Mouse (Mus musculus): Measurements from ENCODE around the gene 1700092M07Rik. TPM values are rescaled to one million over a fixed set of nuclear protein-coding genes. Genes with fewer than 3 reads are reported as not detected.

The 1700092M07Rik gene
- total RNA-seq, 1 experiment = 8.9 TPM

DNA sequence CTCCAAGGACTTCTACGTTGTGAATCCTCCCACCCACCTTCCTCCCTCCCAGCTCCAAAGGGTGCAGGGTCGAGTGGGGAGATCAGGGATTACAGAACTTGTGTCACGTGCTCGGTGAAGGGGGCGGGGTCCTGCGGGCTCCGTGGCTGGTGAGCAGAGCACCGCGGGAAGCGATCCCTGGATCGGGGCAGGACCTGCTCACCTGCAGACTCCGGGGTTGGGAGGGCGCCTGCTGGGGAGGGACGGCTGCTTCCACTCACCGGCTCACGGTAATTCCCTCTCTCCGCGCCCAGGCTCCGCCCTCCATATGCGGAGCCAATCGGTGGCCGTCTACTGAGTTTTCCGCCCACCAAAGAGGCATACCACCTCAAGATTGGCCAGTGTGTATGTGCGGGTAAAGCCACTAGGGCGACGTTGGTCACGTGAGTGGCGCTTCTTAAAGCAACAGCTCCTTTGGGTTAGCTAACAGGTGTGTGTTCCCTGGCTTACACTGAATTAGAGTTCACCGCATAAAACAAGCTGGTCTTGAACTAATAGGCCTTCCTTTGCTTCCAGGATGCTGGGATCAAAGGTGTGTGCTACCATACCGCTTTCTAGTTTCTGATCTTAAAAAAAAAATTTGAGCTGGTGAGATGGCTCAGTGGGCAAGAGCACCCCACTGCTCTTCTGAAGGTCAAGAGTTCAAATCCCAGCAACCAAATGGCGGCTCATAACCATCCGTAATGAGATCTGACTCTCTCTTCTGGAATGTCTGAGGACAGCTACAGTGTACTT is 45.7 kb downstream of the 1700092M07Rik start, which contains the start of gene Taf6l:
Gene Taf6l (minus strand): TSS at position 410 of the 774 bp plus-strand sequence.
- H3K4me1 ChIP-seq (ENCODE audit: control insufficient read depth in 2 of 2, insufficient read depth in 2 of 2, low read length in 2 of 2, poor library complexity in 1 of 2) = peaks cover 0 to 8% of the 10 kb centered on the region in 2 experiments; a peak in 3 of 4 replicates
- TF ChIP-seq ZNF384 (IDR thresholded peaks at IDR 0.05; ENCODE audit: low read depth, low read length) (0 out of 2 replicates have a peak, but pooled peaks have one; percentile 5), MAFK (IDR thresholded peaks at IDR 0.05; ENCODE audit: insufficient read depth, low read depth, low read length) (no peak)
- peak within 1 kb of the TSS; percentile 74 to 82 for H3K4me3 ChIP-seq (ENCODE audit: insufficient read depth in 1 of 2, low read depth in 1 of 2, low read length in 2 of 2, poor library complexity in 1 of 2, severe bottlenecking in 1 of 2)
- in situ Hi-C loops (cut with MboI; ENCODE audit: low sequenced_read_pairs in 2 of 2, unreplicated experiment in 2 of 2) = no loop called here
- H3K9ac ChIP-seq (ENCODE audit: insufficient read depth, low read depth, low read length, poor library complexity, severe bottlenecking) = peak within 1 kb of the TSS; percentile 73
- H3K36me3 ChIP-seq (ENCODE audit: control insufficient read depth, insufficient read depth, low read length, poor library complexity, severe bottlenecking) = peaks cover 15% of the 10 kb centered on the region; the same call in 1 of the 2 replicates
- H3K9me3 ChIP-seq (ENCODE audit: control insufficient read depth, insufficient read depth, low read depth, low read length) = no peaks in the 10 kb centered on the region
- peak; percentile 96 for DNase-seq (ENCODE audit: low read depth, low spot score)
- H3K27ac ChIP-seq (ENCODE audit: insufficient read depth, low read depth, low read length, poor library complexity, severe bottlenecking) = peak within 1 kb of the TSS; percentile 57; the same call in 1 of the 2 replicates

- TF ChIP-seq MAFK (IDR thresholded peaks at IDR 0.05; ENCODE audit: insufficient read depth, low read depth, low read length) (no peak), ZNF384 (IDR thresholded peaks at IDR 0.05; ENCODE audit: low read depth, low read length) (peak; percentile 95)
- Histone ChIP-seq H3K4me3 (ENCODE audit: insufficient read depth in 1 of 2, low read depth in 1 of 2, low read length in 2 of 2, poor library complexity in 1 of 2, severe bottlenecking in 1 of 2) (no peak overlapping the region), H3K36me3 (ENCODE audit: control insufficient read depth, insufficient read depth, low read length, poor library complexity, severe bottlenecking) (peaks cover 10% of the 10 kb centered on the region), H3K27ac (ENCODE audit: insufficient read depth, low read depth, low read length, poor library complexity, severe bottlenecking) (no peak overlapping the region), H3K9ac (ENCODE audit: insufficient read depth, low read depth, low read length, poor library complexity, severe bottlenecking) (no peak overlapping the region), H3K4me1 (ENCODE audit: control insufficient read depth in 2 of 2, insufficient read depth in 2 of 2, low read length in 2 of 2, poor library complexity in 1 of 2) (peaks cover 0 to 8% of the 10 kb centered on the region in 2 experiments; a peak in 3 of 4 replicates), H3K9me3 (ENCODE audit: control insufficient read depth, insufficient read depth, low read depth, low read length) (no peaks in the 10 kb centered on the region)
- in situ Hi-C loops (cut with MboI; ENCODE audit: low sequenced_read_pairs in 2 of 2, unreplicated experiment in 2 of 2) = no loop called here
- no peak for DNase-seq (ENCODE audit: low read depth, low spot score)
Measured at GRCm38 (mm10) chr19:8788521-8788920, 48.0 kb downstream of the 1700092M07Rik start.

DNA sequence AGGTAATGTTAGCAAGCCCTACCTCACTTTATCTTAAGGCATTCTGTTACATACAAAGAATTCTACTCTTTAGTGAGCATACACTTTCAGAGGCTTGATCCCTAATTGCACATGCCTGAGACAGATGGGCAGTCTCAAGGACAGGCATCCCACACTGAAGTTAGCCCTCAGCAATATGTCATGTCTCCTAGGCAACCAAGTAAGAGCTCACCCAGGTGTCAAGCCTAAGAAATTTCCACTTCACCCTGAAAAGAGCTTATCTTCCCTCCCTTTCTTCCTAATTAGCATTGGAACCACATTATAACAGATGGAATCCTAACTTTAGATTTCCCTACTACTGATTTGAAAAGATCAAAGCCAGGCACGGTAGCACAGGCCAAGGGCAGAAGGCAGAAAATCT is 48.7 kb downstream of the 1700092M07Rik start:
- peaks cover 12% of the 10 kb centered on the region for H3K36me3 ChIP-seq (ENCODE audit: control insufficient read depth, insufficient read depth, low read length, poor library complexity, severe bottlenecking)
- no peak overlapping the region for H3K4me3 ChIP-seq (ENCODE audit: insufficient read depth in 1 of 2, low read depth in 1 of 2, low read length in 2 of 2, poor library complexity in 1 of 2, severe bottlenecking in 1 of 2)
- no peaks in the 10 kb centered on the region for H3K9me3 ChIP-seq (ENCODE audit: control insufficient read depth, insufficient read depth, low read depth, low read length)
- in situ Hi-C loops (cut with MboI; ENCODE audit: low sequenced_read_pairs in 2 of 2, unreplicated experiment in 2 of 2) = no loop called here
- H3K9ac ChIP-seq (ENCODE audit: insufficient read depth, low read depth, low read length, poor library complexity, severe bottlenecking) = no peak overlapping the region
- peaks cover 0 to 8% of the 10 kb centered on the region in 2 experiments; a peak in 3 of 4 replicates for H3K4me1 ChIP-seq (ENCODE audit: control insufficient read depth in 2 of 2, insufficient read depth in 2 of 2, low read length in 2 of 2, poor library complexity in 1 of 2)
- DNase-seq (ENCODE audit: low read depth, low spot score) = no peak
- TF ChIP-seq MAFK (IDR thresholded peaks at IDR 0.05; ENCODE audit: insufficient read depth, low read depth, low read length) (no peak), ZC3H11A (IDR thresholded peaks at IDR 0.05; ENCODE audit: borderline replicate concordance, low read depth, low read length) (no peak), CHD2 (IDR thresholded peaks at IDR 0.05; ENCODE audit: low read depth, low read length) (no peak), HCFC1 (IDR thresholded peaks at IDR 0.05; ENCODE audit: borderline replicate concordance, insufficient read depth, low read length) (no peak), ZNF384 (IDR thresholded peaks at IDR 0.05; ENCODE audit: low read depth, low read length) (no peak)
- H3K27ac ChIP-seq (ENCODE audit: insufficient read depth, low read depth, low read length, poor library complexity, severe bottlenecking) = no peak overlapping the region

DNA sequence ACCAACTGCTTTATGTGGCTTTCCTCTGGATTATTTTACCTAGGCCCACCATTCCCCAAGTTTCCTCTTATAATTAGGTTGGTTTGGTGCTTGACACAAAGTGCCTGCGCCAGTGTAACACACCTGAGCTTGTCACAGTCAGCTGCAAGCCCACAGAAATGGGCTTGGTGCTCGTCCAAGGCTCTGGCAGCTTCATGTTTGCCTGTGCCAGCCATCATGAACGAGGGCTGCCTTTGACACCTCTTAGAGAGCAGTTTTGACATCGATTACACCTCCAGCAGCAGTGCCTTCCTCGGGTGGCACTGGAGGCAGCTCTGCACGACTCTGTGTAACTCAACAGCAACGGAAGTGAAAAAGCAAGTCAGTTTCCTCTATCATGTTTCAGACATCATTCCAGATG is 49.7 kb downstream of the 1700092M07Rik start:
- in situ Hi-C loops (cut with MboI; ENCODE audit: low sequenced_read_pairs in 2 of 2, unreplicated experiment in 2 of 2) = no loop called here
- Histone ChIP-seq H3K36me3 (ENCODE audit: control insufficient read depth, insufficient read depth, low read length, poor library complexity, severe bottlenecking) (peaks cover 13% of the 10 kb centered on the region), H3K9ac (ENCODE audit: insufficient read depth, low read depth, low read length, poor library complexity, severe bottlenecking) (no peak overlapping the region), H3K27ac (ENCODE audit: insufficient read depth, low read depth, low read length, poor library complexity, severe bottlenecking) (no peak overlapping the region), H3K9me3 (ENCODE audit: control insufficient read depth, insufficient read depth, low read depth, low read length) (no peaks in the 10 kb centered on the region), H3K4me1 (ENCODE audit: control insufficient read depth in 2 of 2, insufficient read depth in 2 of 2, low read length in 2 of 2, poor library complexity in 1 of 2) (peaks cover 0 to 7% of the 10 kb centered on the region in 2 experiments; a peak in 3 of 4 replicates), H3K4me3 (ENCODE audit: insufficient read depth in 1 of 2, low read depth in 1 of 2, low read length in 2 of 2, poor library complexity in 1 of 2, severe bottlenecking in 1 of 2) (no peak overlapping the region)
- TF ChIP-seq CHD2 (IDR thresholded peaks at IDR 0.05; ENCODE audit: low read depth, low read length) = no peak
- no peak for TF ChIP-seq MAFK (IDR thresholded peaks at IDR 0.05; ENCODE audit: insufficient read depth, low read depth, low read length)
- no peak for TF ChIP-seq ZNF384 (IDR thresholded peaks at IDR 0.05; ENCODE audit: low read depth, low read length)
- no peak for TF ChIP-seq ZC3H11A (IDR thresholded peaks at IDR 0.05; ENCODE audit: borderline replicate concordance, low read depth, low read length)
- no peak for TF ChIP-seq HCFC1 (IDR thresholded peaks at IDR 0.05; ENCODE audit: borderline replicate concordance, insufficient read depth, low read length)
- no peak for DNase-seq (ENCODE audit: low read depth, low spot score)

Other genes starting within 250 kb of the 1700092M07Rik start
- gene Slc22a8, start 149.5 kb upstream of the 1700092M07Rik start, total RNA-seq (2012; rRNA removed) = not detected in 2 replicates
- not detected in 2 replicates for gene Slc22a6, start 122.7 kb upstream of the 1700092M07Rik start, total RNA-seq (2012; rRNA removed)
- gene Chrm1, start 76.9 kb upstream of the 1700092M07Rik start, total RNA-seq (2012; rRNA removed) = 0.04 and 0.11 TPM in 2 replicates
- 354 and 566 TPM in 2 replicates for gene Slc3a2, start 17.3 kb upstream of the 1700092M07Rik start, total RNA-seq (2012; rRNA removed)
- gene Wdr74, start 4.9 kb upstream of the 1700092M07Rik start, total RNA-seq (2012; rRNA removed) = 173 and 180 TPM in 2 replicates
- 66.3 and 73.2 TPM in 2 replicates for gene Stx5a, start 695 bp downstream of the 1700092M07Rik start, total RNA-seq (2012; rRNA removed)
- gene Nxf1, start 16.4 kb downstream of the 1700092M07Rik start, total RNA-seq (2012; rRNA removed) = 99.5 and 101 TPM in 2 replicates
- gene Tmem223, start 30.3 kb downstream of the 1700092M07Rik start, total RNA-seq (2012; rRNA removed) = 77.3 and 125 TPM in 2 replicates
- gene Tmem179b, start 33.7 kb downstream of the 1700092M07Rik start, total RNA-seq (2012; rRNA removed) = 45.9 and 51.2 TPM in 2 replicates
- gene Taf6l, start 45.7 kb downstream of the 1700092M07Rik start, total RNA-seq (2012; rRNA removed) = 28.6 and 29.4 TPM in 2 replicates
- gene Polr2g, start 57.9 kb downstream of the 1700092M07Rik start, total RNA-seq (2012; rRNA removed) = 113 and 144 TPM in 2 replicates
- gene Zbtb3, start 61.8 kb downstream of the 1700092M07Rik start, total RNA-seq (2012; rRNA removed) = 3.4 TPM in 2 replicates
- 42.6 and 47.5 TPM in 2 replicates for gene Ttc9c, start 78.6 kb downstream of the 1700092M07Rik start, total RNA-seq (2012; rRNA removed)
- 37.5 and 48.5 TPM in 2 replicates for gene Hnrnpul2, start 79.3 kb downstream of the 1700092M07Rik start, total RNA-seq (2012; rRNA removed)
- 1.4 and 2.7 TPM in 2 replicates for gene AC129217.1, start 89.1 kb downstream of the 1700092M07Rik start, total RNA-seq (2012; rRNA removed)
- 62.6 and 79.6 TPM in 2 replicates for gene Bscl2, start 96.7 kb downstream of the 1700092M07Rik start, total RNA-seq (2012; rRNA removed)
- gene Gng3, start 98.5 kb downstream of the 1700092M07Rik start, total RNA-seq (2012; rRNA removed) = 4.5 TPM in 2 replicates
- 1.3 and 2.4 TPM in 2 replicates for gene Lrrn4cl, start 110.0 kb downstream of the 1700092M07Rik start, total RNA-seq (2012; rRNA removed)
- gene Ubxn1, start 130.8 kb downstream of the 1700092M07Rik start, total RNA-seq (2012; rRNA removed) = 207 and 220 TPM in 2 replicates
- gene Uqcc3, start 140.2 kb downstream of the 1700092M07Rik start, total RNA-seq (2012; rRNA removed) = 75.3 and 83.4 TPM in 2 replicates
- gene Lbhd1, start 143.0 kb downstream of the 1700092M07Rik start, total RNA-seq (2012; rRNA removed) = 11.0 and 14.3 TPM in 2 replicates
- not detected in 2 replicates for gene Gm49403, start 143.2 kb downstream of the 1700092M07Rik start, total RNA-seq (2012; rRNA removed)
- 146 and 214 TPM in 2 replicates for gene 1810009A15Rik, start 148.1 kb downstream of the 1700092M07Rik start, total RNA-seq (2012; rRNA removed)
- not detected in 2 replicates for gene Gm49416, start 148.2 kb downstream of the 1700092M07Rik start, total RNA-seq (2012; rRNA removed)
- gene Ints5, start 152.3 kb downstream of the 1700092M07Rik start, total RNA-seq (2012; rRNA removed) = 54.0 and 59.3 TPM in 2 replicates
- 321 and 436 TPM in 2 replicates for gene Ganab, start 157.4 kb downstream of the 1700092M07Rik start, total RNA-seq (2012; rRNA removed)
- gene B3gat3, start 179.7 kb downstream of the 1700092M07Rik start, total RNA-seq (2012; rRNA removed) = 30.4 and 36.8 TPM in 2 replicates
- 3.6 and 4.0 TPM in 2 replicates for gene Rom1, start 188.6 kb downstream of the 1700092M07Rik start, total RNA-seq (2012; rRNA removed)
- 20.6 and 22.2 TPM in 2 replicates for gene Eml3, start 188.8 kb downstream of the 1700092M07Rik start, total RNA-seq (2012; rRNA removed)
- 89.8 and 92.9 TPM in 2 replicates for gene Mta2, start 201.2 kb downstream of the 1700092M07Rik start, total RNA-seq (2012; rRNA removed)
- 42.6 and 49.6 TPM in 2 replicates for gene Tut1, start 213.1 kb downstream of the 1700092M07Rik start, total RNA-seq (2012; rRNA removed)
- gene Eef1g, start 226.3 kb downstream of the 1700092M07Rik start, total RNA-seq (2012; rRNA removed) = 1,417 and 1,811 TPM in 2 replicates
- 102 and 155 TPM in 2 replicates for gene Ahnak, start 248.6 kb downstream of the 1700092M07Rik start, total RNA-seq (2012; rRNA removed)